Mouse (Mus musculus) heart, postnatal 36 days (tissue): Measurements from ENCODE around the gene Dnajc25. TPM values are rescaled to one million over a fixed set of nuclear protein-coding genes. Genes with fewer than 3 reads are reported as not detected.

Experiments used
- DNase-seq, 2 experiments: peaks; one replicate each; pipeline ENCODE4 v3.0.0; 2021 to 2022
- intact Hi-C: fragments of 180-260 bp; cut with DNase I; formaldehyde crosslinking; loops from one replicate; pipeline ENCODE4 v1.15.1; 2025
- total RNA-seq, 2 experiments: library from RNA; stranded (reverse); gene quantifications; 2 replicates each; pipeline ENCODE4 v1.2.3; 2021

Dnajc25 gene
- total RNA-seq, 2 experiments from 2014 or later, result 18.7 to 19.5 TPM

GRCm38 (mm10) chr4:59002948-59003805 is 8.3 kb downstream of the Dnajc25 start, which contains the start of gene Gm20503:
Gm20503 (plus strand) TSS chr4:59003210.
- peak; percentile 92 to 93 for DNase-seq
- intact Hi-C loops, result loop anchor here (2.0 to 10.0 kb wide), 4 partner anchors 32 to 1048 kb away; partner anchors contain the start of genes Ecpas, Gng10 and Txn1

DNA sequence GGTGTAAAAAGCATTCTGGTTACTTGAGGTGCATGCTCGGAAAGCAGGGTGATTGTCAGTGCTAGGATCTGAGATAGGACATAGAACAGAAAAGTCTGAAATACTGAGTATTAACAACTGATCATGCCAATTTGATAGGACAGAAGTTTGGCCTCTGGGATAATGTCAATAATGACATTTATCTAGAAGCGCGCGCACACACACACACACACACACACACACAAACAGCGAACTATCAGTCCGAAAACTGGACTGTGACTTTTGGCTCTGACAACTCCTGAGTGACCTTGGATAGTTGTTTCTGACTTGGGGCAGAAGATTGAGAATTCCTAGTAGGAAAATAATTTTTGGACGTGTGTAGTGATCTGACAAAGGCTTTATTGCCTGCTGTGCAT is 8.9 kb downstream of the Dnajc25 start:
- no peak for DNase-seq
- intact Hi-C loops, result loop anchor here (2.0 to 10.0 kb wide), 4 partner anchors 31 to 1049 kb away; partner anchors contain the start of genes Ecpas, Gng10 and Txn1

DNA sequence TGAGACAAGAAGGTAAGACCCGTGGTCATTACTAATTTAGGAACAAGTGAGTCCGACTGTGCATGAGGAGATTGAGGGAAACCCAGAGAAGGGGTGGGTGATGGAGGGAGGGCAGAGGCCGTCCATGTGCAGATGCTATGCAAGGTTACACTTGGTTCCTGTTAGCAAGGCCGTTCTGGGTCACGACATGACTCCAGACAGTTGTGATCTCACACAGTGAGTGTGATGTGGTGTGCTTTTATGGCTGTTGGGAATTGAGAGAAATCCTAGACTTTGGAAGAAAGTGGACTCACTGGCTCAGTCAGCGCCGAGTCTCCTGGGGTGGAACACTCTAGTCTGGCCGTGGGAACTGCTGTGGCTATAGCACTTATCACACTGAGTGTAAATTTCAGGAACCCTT is 11.3 kb downstream of the Dnajc25 start:
- no peak for DNase-seq
- intact Hi-C loops, result loop anchor here (10.0 kb wide), 2 partner anchors 189 to 1051 kb away; partner anchors contain the start of gene Txn1

GRCm38 (mm10) chr4:59007016-59007415 is 12.2 kb downstream of the Dnajc25 start:
- intact Hi-C loops, result loop anchor here (10.0 kb wide), 2 partner anchors 188 to 1052 kb away; partner anchors contain the start of gene Txn1
- DNase-seq, result no peak

DNA sequence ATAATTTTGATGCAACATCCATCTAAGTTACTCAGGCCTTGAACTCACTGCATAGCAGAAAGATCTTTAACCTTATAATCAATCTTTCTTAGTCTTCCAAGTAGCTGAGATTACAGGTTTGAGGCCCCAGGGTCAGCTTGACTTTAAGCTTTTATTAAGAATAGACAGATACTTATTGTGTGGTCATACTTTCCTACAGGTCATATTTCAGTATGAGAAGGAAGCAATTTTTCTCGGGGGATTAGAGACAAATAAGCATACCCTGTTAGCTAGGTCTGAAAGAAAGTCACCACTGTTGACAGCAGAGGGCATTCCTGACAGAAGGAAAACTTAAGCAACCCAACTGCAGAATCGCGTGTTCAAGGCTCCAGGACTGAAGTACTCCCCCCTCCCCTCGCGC is 13.1 kb downstream of the Dnajc25 start:
- no peak for DNase-seq
- intact Hi-C loops, result loop anchor here (10.0 kb wide), 2 partner anchors 187 to 1053 kb away; partner anchors contain the start of gene Txn1

DNA sequence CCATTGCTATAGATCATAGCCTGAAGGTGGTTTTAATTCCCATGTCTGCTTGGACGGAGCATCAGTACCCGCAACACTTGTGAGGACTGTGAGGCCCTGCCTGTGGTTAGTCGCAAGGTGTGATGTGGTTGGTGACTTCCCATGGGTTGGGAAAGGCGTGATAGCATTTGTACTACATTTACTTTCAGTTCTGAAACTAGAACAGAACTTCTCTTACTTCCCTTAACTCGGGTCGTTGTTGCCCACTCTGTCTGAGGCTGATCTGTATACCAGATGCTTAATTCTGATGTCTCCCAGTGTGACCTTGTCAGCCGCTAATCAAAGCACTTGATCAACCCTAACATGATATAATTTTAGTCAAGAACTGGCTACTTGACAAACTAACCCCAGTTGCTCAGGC is 14.3 kb downstream of the Dnajc25 start:
- no peak for DNase-seq
- intact Hi-C loops, result loop anchor here (10.0 kb wide), 2 partner anchors 186 to 1054 kb away; partner anchors contain the start of gene Txn1

DNA sequence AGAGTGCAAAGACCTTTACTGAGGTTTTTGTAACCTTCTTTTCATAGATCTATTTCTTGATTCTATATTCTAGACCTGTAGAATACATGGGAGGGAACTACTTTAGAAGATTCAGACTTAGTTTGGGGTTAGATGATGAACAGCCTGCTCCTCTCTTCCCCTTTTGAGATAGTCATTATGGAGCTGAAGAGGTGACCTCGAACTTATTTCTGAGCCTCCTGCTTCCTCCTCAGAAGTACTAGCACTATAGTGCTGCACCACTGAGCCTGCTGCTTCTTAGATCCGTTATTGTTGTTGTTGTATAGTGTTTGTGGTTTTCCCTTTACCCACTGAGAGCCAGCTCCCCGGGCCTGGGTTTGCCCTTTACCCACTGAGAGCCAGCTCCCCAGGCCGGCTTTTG is 14.8 kb downstream of the Dnajc25 start:
- no peak for DNase-seq
- intact Hi-C loops, result loop anchor here (10.0 kb wide), 2 partner anchors 185 to 1055 kb away; partner anchors contain the start of gene Txn1

GRCm38 (mm10) chr4:59011446-59011845 is 16.6 kb downstream of the Dnajc25 start:
- no peak for DNase-seq
- intact Hi-C loops, result no loop called here

DNA sequence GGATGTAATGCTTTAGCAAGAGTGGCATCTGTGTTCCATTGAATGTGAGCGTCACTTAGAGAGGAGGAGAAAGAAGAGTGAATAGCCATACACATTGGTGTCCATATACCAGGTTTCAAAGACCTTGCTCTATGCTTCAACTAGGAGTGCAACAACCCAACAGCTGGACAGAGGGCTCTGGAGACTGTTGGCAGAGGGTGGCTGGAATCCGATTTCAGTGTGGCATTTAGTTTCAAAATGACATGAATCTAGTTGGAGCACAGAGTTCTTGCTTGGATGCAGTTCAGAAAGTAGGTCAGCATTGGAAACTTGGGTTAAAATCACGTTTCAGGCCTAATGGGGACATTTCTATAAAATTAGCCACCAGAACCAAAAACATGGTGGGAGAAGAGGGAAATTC is 20.3 kb downstream of the Dnajc25 start:
- DNase-seq, result no peak
- intact Hi-C loops, result no loop called here

DNA sequence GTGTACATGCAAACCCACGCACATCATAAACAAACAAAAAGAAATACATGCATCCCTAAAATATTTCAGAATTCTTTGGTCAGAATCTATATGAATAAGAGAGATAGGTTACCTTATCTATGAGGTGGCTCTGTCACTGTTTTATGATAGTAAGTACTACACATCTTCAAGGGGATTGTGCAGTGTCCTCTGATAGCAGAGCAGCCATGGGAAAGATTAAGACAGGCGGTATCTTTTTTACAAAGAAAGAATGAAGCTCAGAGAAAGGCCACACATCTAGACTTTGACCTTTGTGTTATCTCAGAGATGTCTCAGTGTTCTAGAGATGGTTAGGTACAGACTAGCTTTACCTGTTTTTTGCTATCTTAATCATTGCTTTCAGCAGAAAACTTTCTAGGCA is 22.1 kb downstream of the Dnajc25 start:
- DNase-seq, result no peak
- intact Hi-C loops, result no loop called here

- DNase-seq, result no peak
- intact Hi-C loops, result loop anchor here (2.0 kb wide), 1 partner anchor 32 kb away; the partner anchor contains the start of gene Gm20503
Observed at GRCm38 (mm10) chr4:59034325-59034917, 39.6 kb downstream of the Dnajc25 start.

- intact Hi-C loops, result loop anchor here (2.0 kb wide), 1 partner anchor 32 kb away; the partner anchor contains the start of gene Gm20503
- peak; percentile 68 to 79 for DNase-seq
Observed at GRCm38 (mm10) chr4:59034918-59035785, 40.3 kb downstream of the Dnajc25 start, which contains the start of gene Gng10. Gng10 (plus strand) TSS chr4:59035088.

DNA sequence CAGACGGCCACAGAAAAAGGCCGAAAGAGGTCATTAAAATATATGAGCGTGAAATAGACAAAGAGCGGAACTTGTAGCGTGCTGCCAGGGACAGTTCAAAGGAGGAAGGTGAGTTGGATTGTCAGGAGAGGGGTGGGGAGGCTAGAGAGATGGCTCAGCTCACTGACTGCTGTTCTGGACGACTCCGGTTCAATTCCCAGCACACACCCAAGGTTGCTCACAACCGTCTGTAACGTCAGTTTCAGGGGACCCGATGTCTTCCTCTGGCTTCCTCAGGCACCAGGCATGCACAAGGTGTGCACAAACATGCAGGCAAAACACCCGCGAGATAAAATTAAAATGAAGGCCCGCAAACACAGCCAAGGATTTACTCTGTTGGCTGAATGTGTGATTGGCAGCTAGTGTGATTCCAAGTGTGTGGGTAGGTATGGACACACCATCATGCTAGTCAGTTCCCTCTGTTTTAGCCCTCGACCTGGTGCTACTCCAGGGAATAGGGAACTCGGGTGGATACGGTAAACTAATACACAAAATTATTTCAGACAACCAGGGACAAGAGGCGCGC is 41.0 kb downstream of the Dnajc25 start:
- DNase-seq, result no peak
- intact Hi-C loops, result loop anchor here (1.0 to 2.0 kb wide), 2 partner anchors 33 to 51 kb away; partner anchors contain the start of gene Gm20503

DNA sequence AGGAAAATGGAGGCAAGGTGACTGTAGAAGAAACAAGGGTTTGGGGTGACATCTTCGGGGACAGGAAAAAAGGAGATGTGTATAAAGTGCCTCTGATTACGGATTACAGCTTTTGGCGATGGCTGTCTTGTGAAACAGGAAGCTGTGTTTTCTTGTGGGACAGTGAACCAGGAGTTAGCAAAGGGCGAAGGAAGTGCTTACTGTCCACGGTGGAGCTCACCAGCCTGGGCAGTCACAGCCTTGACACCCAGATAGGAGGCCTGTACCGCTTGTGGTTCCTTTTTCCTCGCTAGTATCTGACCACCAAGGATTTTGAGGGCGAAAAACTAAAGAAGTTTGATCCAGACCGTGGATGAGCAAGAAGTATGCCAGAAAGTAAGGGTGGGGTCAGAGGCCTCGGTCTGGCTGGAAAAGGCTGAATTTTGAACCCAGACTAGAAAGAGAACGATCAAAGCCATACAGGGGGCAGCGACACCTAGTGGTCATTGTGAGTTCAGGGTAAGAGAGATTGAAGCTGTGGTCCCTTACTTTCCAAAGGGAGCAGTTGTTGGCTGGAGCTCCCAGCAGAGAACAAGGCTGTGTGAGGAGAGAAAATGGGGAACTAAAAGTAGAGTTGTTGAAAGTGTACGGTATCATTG is 41.7 kb downstream of the Dnajc25 start:
- peak; percentile 78 to 81 for DNase-seq
- intact Hi-C loops, result loop anchor here (1.0 kb wide), 1 partner anchor 51 kb away; no protein-coding TSS in a partner anchor

DNA sequence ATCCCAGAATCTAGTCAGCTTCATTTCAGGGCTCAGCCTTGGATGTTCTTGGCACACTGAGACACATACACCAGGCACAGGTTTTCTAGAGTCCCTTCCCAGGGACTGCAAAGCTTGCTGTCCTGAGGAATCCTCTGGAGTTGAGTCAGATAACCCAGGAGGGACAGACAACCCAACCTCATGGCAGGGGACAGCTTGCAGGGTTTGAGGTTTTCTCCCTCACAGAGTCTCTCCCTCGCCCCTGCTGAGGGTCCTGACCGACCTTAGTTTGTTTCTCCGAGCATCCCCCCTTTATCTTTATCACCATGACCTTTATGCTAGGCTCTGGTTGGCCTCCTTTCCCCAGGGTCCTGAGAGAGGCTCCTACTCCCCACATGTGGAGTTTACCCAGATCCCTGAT is 42.7 kb downstream of the Dnajc25 start:
- intact Hi-C loops, result no loop called here
- no peak for DNase-seq

GRCm38 (mm10) chr4:59040397-59041287 is 45.8 kb downstream of the Dnajc25 start:
- DNase-seq, result no peak
- intact Hi-C loops, result no loop called here

DNA sequence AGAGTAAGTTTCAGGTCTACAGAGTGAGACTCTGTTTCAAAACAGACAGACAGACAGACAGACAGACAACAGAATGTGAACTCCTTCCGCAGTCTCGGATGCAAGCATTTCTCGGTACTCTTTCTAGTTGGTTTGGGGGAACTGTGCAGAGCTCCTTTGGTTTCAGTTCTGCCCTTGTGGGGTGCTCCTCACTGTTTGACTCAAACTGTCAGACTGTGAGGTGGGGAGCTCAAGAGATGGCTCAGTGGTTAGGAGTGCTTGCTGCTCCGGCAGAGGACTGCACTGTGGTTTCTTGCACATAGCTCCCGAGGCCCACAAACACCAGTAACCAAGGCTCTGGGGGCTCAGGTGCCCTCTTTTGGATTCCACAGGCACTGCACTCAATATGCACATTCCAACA is 48.2 kb downstream of the Dnajc25 start:
- intact Hi-C loops, result no loop called here
- DNase-seq, result no peak

GRCm38 (mm10) chr4:59043891-59044290 is 49.0 kb downstream of the Dnajc25 start:
- no peak for DNase-seq
- intact Hi-C loops, result no loop called here
